Mouse (Mus musculus): ENCODE measurements around the gene Tmem204.

- no peak for TF ChIP-seq CTCF (IDR thresholded peaks at IDR 0.05; ENCODE audit: insufficient read depth, low read depth, low read length)
- TF ChIP-seq POLR2A (IDR thresholded peaks at IDR 0.05; ENCODE audit: insufficient read depth, low read depth, low read length), result no peak
Measured at GRCm38 (mm10) chr17:25127079-25127478, 43.7 kb upstream of the Tmem204 start.
